Mouse (Mus musculus): Measurements from ENCODE around the gene Slc35e3.

Slc35e3 gene

GRCm38 (mm10) chr10:117698313-117699138, 47.6 kb downstream of the Slc35e3 start:
- DNase-seq (ENCODE audit: low spot score), result no peak

DNA sequence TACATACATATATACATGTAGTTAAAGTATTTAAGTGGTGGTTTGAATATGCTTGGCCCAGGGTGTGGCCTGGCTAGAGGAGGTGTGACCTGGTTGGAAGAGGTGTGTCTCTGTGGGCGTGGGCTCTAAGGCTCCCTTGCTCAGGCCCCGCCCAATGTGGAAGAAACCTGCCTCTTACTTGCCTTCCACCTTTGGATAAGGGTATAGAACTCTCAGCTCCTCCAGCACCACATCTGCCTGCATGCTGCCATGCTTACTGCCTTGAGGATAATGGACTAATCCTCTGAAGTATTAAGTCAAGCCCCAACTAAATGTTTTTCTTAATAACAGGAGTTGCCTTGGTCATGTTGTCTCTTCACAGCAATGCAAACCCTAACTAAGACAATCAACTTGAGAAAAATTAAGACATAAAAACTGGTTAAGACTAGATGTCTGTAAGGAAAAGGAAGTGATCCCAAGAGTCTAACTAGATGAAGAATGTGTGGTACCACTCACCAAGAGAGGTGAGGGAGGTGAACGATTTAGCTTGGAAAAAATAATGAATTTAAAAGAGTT, 48.5 kb downstream of the Slc35e3 start:
- DNase-seq (ENCODE audit: low spot score), result no peak

DNA sequence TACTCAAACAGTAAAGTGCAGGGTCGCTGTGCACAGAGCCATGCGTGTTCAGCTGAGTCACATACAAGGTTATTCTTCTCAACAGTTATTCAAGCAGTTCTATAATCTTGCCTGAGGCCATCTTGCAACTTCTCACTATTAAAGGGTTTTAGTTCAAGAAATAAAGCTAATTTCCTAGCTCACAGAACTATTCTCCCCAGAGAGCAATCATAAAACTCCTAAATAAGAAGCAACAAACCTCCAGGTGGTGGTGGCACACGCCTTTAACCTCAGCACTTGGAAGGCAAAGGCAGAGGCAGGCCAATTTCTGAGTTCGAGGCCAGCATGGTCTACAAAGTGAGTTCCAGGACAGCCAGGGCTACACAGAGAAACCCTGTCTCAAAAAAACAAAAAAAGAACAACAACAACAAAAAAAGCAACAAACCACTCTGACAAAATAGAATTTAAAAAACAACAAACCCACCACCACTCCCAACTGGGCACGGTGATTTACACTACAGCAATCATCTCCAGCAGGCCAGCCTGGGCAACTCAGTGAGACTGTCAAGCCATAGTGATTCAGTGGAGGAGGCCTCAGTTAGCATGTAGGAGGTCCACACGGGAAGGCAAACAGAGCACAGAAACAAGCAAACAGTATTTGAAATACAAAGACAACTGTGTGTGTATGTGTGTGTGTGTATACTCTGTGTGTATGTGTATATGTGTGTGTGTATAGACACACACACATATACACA, 49.2 kb downstream of the Slc35e3 start:
- DNase-seq (ENCODE audit: low spot score), result no peak

GRCm38 (mm10) chr10:117696021-117696826, 49.9 kb downstream of the Slc35e3 start:
- no peak for DNase-seq (ENCODE audit: low spot score)

GRCm38 (mm10) chr10:117695605-117696004, 50.6 kb downstream of the Slc35e3 start:
- DNase-seq (ENCODE audit: low spot score), result no peak

DNA sequence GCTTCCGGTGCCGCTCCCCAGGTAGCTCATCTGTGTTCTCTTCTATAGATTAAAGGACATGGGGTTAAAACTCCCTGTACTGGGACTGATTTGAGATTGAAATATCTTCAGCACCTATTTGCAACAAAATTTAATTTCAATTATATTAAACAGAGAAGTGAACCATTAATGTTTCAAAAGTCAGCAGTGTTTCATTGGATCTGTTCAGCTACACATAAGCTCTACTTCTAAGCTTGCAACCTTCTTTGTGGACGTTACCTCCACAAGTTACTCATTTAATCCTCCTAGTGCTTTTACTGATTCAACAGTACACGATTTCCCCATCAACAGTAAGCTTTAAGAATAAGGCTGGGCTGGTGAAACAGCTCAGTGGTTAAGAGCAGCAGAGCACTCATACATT, 51.1 kb downstream of the Slc35e3 start:
- DNase-seq (ENCODE audit: low spot score), result no peak

- no peak for DNase-seq (ENCODE audit: low spot score)
Measured at GRCm38 (mm10) chr10:117694255-117694953, 51.8 kb downstream of the Slc35e3 start.

DNA sequence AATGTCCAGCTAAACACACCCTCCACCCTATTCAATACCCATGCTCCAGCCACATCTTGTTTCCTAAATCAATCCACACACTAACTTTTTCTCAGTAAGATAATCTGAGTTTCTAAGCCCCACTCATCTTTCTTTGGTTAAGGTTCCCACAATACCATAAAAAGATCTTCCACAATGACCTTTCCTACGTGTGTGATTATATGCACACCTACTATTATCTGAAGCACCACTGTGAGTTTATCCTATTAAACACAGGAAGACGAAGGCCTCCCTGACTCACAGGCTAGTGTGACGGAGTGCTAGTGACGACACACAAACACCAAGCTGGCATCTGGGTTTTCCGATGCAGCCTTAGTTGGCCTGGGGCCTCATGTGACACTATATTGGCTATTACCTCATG, 53.2 kb downstream of the Slc35e3 start:
- no peak for DNase-seq (ENCODE audit: low spot score)

- no peak for DNase-seq (ENCODE audit: low spot score)
Measured at GRCm38 (mm10) chr10:117692173-117692572, 54.0 kb downstream of the Slc35e3 start.

- DNase-seq (ENCODE audit: low spot score), result no peak
Measured at GRCm38 (mm10) chr10:117691389-117691968, 54.7 kb downstream of the Slc35e3 start.

GRCm38 (mm10) chr10:117690770-117691296, 55.3 kb downstream of the Slc35e3 start:
- DNase-seq (ENCODE audit: low spot score), result no peak

GRCm38 (mm10) chr10:117690101-117690352, 56.1 kb downstream of the Slc35e3 start:
- no peak for DNase-seq (ENCODE audit: low spot score)

DNA sequence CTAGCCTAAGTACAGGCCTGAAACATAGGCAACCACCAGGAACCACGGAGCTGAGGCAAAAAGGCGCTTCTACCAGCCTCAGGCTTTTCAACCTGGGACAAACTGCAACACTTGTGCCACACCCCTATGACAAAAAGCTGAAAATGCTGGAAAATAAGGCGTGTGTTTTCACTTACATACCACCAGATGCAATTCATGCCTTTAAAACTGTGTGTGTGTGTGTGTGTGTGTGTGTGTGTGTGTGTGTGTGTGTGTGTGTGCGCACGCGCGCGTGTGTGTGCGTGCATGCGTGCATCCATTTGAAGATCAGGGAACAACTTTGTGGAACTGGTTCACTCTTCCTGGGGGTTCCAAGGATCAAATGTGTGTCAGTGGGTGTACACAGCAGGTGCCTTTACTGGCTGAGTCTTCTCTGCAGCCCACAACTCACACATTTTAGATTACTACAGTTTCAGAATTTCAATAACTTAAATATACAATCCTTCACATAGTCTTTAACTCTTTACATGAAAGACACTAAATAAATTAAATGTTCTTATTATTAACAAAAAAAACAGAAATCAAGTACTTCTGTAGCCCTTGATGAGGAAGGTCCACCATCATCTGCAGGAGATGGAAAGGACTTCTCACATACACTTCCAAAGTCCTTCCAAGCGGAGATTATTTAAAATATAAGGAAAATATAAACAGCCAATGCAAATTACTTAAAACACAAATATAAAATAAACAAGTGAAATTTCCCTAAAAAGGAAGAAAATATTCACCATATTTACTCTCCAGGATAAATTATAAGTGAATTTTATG, 56.7 kb downstream of the Slc35e3 start:
- DNase-seq (ENCODE audit: low spot score), result no peak

GRCm38 (mm10) chr10:117688204-117689151, 57.7 kb downstream of the Slc35e3 start:
- no peak for DNase-seq (ENCODE audit: low spot score)

DNA sequence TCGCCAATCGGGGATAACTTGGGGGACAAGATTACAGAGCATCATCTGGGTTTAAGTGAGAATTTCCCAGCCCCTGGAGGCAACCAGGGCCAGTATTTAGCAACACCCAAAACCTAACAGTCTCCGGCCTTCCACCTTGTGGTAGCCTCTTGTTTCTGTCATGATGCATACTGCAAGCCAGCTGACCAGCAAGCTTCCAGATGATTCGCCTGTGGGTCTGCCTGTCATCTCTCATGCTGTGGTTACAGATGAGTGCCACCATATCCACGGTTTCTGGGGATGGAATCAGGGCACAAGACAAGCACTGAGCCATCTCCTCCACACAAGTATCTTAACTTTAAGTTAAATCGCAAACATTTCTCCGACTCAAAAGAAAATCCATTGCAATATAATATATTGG, 58.6 kb downstream of the Slc35e3 start:
- no peak for DNase-seq (ENCODE audit: low spot score)

- no peak for DNase-seq (ENCODE audit: low spot score)
Measured at GRCm38 (mm10) chr10:117687018-117687417, 59.1 kb downstream of the Slc35e3 start.

GRCm38 (mm10) chr10:117685849-117686591, 60.1 kb downstream of the Slc35e3 start:
- DNase-seq (ENCODE audit: low spot score), result no peak

- DNase-seq (ENCODE audit: low spot score), result no peak
Measured at GRCm38 (mm10) chr10:117685171-117685848, 60.9 kb downstream of the Slc35e3 start.
